Mouse (Mus musculus): ENCODE results near the gene Slf2. TPM values are rescaled to one million over a fixed set of nuclear protein-coding genes. Genes with fewer than 3 reads are reported as not detected.

The Slf2 gene
- total RNA-seq, 2 experiments from 2014 or later, result 22.4 to 28.4 TPM

- no peak for DNase-seq
Measured at GRCm38 (mm10) chr19:45012636-45013035, 81.7 kb downstream of the Slf2 start.

- no peak for DNase-seq
Measured at GRCm38 (mm10) chr19:45013581-45014225, 82.8 kb downstream of the Slf2 start.

- no peak for DNase-seq
Measured at GRCm38 (mm10) chr19:45014335-45014971, 83.5 kb downstream of the Slf2 start, which contains the start of gene Lzts2. Lzts2 (plus strand) TSS chr19:45014414.

GRCm38 (mm10) chr19:45014981-45015402 lies 84.0 kb downstream of the Slf2 start:
- peak; percentile 76 for DNase-seq

GRCm38 (mm10) chr19:45015518-45016281 lies 84.7 kb downstream of the Slf2 start:
- peak; percentile 65 for DNase-seq

- DNase-seq, result peak; percentile 88
Measured at GRCm38 (mm10) chr19:45016341-45017215, 85.6 kb downstream of the Slf2 start.

GRCm38 (mm10) chr19:45017216-45017771 lies 86.3 kb downstream of the Slf2 start:
- DNase-seq, result peak; percentile 94

- peak; percentile 92 for DNase-seq
Measured at GRCm38 (mm10) chr19:45017909-45018308, 87.0 kb downstream of the Slf2 start.

- DNase-seq, result peak; percentile 54
Measured at GRCm38 (mm10) chr19:45018351-45018831, 87.4 kb downstream of the Slf2 start.

- DNase-seq, result peak; percentile 62
Measured at GRCm38 (mm10) chr19:45020348-45020747, 89.4 kb downstream of the Slf2 start.

- no peak for DNase-seq
Measured at GRCm38 (mm10) chr19:45021362-45021761, 90.4 kb downstream of the Slf2 start.

- DNase-seq, result no peak
Measured at GRCm38 (mm10) chr19:45023993-45024392, 93.0 kb downstream of the Slf2 start.

- DNase-seq, result no peak
Measured at GRCm38 (mm10) chr19:45024775-45025174, 93.8 kb downstream of the Slf2 start.

- DNase-seq, result no peak
Measured at GRCm38 (mm10) chr19:45025937-45026568, 95.1 kb downstream of the Slf2 start.

- DNase-seq, result no peak
Measured at GRCm38 (mm10) chr19:45026958-45027670, 96.2 kb downstream of the Slf2 start.

GRCm38 (mm10) chr19:45027848-45028247 lies 96.9 kb downstream of the Slf2 start:
- no peak for DNase-seq

- no peak for DNase-seq
Measured at GRCm38 (mm10) chr19:45028746-45029145, 97.8 kb downstream of the Slf2 start.

GRCm38 (mm10) chr19:45029571-45029970 lies 98.6 kb downstream of the Slf2 start:
- DNase-seq, result no peak

GRCm38 (mm10) chr19:45030111-45030510 lies 99.2 kb downstream of the Slf2 start:
- peak; percentile 82 for DNase-seq

All from gastrocnemius, postnatal 10 days (tissue).